Mouse (Mus musculus) NIH3T3 (cell line): ENCODE measurements around the gene Dlk1.

ENCODE experiments used
- DNase-seq: peaks from one replicate; pipeline ENCODE4 v3.0.0-alpha.2; 2012; ENCODE audit warnings: low read depth

Gene Dlk1

DNA sequence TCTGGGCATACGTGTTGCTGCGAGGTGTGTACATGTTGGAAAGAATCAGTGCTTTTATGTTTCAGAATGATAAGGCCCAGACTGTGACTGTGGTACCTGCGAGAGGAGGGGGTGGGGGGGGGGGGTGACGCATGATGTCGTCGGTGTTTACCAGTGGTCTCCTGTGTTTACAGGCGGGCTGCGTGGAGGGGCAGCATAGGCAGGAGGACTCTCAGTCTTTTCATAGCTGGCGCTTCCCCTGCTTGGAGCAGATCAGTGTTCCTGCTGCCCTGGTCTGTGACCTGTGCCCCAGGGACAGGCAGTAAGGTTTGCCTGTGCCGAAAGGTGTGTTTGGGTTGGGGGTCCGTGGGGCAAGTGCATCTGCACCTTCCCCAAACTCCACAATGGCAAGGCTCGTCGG lies at the start of gene Dlk1:
TSS of gene Dlk1 (plus strand) at position 232 of the 400 bp plus-strand sequence.
- no peak for DNase-seq

DNA sequence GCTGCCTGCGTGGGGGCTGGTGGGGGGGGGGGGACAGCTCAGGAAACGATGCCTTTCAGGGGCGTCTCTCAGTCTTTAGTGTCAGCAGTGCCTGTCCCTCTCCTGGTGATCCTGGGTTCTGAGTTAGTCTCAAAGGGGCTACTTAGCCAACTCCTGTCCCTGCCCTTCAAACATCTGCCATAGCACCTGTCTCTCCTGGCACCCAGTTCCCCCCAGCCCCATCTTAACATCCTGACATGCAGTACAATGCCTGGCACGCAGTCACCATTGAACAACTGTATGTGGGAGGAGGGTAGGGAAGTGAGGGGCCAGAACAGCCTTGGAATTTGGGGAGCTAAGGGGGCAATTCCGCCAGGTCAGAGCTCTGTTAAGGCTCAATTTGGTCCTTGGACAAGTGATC lies 49.7 kb upstream of the Dlk1 start:
- DNase-seq = no peak

DNA sequence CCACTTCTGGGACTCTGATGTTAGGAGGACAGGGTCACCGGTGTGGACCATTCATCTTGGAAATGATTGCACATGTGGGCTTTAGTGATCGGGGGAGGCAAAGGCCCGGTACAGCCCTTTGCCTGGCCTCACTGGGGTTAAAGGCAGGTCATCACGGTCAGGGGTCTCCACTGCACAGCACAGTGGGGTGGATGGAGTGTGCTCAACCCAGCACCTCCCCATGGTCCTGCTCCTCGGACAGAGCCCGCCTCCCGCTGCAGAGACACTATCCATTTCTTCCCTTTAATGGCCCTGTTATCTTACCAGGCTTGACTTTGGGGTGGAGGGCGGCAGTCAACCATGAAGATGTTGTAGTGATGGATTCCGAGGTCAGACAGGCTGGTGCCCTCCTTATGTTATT lies 48.9 kb upstream of the Dlk1 start:
- no peak for DNase-seq

DNA sequence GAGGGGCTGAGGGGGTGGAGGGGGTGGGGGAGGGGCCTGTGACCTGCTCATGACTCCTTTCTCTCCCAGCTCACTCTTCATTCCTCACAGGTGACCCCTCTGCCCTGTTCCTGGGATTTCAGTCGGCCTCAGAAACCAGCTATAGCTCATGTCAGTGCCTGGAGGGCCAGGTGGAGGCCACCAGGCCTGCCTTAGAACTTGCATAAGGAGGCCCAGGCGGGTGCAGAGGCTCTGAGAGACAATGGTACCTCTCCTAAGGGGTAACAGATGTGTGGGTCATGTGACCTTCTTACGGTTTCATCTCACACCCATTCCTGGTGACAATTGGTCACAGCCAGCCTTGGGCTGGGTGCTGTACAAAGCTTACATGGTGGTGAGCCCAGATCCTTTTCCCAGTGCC lies 46.6 kb upstream of the Dlk1 start:
- DNase-seq = no peak

DNA sequence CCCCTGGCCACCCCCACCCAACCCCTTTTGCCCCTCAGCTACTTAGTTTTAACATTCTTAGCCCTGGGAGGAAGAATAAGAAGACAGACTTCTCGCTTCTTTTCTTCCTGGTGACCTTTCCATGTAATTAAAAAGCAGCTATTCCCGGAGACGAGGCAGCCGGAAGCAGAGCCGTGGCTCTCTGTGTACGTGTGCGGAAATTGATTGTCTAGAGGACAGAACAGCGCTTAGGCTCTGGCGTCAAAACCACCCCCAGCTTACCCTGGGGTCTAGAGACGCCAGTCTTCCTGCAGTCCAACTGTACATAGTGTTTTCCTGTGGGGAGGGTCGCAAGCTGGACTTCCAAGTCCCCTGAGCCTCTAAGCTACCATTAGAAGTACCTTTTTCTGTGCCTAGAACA lies 41.9 kb upstream of the Dlk1 start:
- DNase-seq = no peak

DNA sequence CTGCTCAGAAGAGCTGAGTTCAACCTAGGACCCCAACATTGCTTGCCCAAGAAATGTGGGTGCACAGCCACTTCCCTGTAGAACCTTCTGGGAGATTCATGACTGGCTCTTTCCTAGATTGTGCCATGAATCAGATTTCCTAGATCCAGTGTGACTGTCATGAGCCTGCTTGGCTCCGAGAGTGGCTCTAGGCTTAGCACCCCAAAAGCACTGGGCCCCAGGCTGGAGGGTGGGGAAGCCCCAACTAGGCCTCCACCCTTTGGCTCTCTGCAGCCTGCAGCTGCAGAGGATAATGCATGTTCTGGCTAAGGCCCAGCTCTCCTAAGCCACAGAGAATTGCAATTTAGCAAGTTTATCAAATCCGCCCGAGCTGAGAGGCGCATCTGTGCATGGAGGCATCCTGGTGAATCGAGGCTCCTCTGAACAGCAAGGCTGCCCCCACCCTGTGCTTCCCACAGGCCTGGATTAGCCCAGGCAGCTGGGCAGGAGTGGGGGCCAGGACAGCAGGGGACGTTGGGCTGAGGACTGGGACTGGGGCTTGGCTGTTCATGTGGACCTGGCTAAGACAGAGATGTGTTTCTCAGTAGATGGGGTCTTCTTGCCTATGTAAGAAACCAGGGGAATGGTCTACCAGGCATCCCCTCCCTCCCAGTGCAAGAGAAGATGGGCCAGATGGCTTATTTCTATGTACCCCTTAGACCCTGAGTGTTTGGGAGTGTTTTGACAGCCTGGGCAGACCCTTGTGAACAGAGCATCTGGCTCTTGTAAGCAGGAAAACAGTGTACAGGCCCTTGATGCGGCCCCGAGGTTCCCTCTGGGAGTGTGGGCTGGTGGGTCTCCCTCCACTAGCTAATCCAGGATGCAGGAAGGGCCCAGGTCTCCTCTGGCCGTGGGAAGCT lies 41.2 kb upstream of the Dlk1 start:
- peak; percentile 58 for DNase-seq

DNA sequence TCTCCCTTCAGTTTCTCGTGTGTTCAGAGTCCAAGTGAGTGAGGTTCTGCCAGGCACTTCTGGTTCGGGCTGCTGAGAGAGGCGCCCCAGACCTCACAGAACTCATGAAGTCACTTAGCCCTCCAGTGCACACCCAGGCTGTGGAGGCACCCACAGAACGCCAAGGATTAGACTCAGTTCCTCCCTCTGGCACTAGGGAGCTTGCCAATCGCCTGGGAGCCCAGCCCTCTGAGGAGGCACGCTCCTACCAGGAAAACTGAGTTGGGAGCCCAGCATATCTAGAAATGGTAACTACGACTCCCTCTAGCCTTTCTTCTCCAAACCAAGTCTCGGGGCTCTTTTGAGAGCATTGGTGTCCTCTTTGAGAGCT lies 40.6 kb upstream of the Dlk1 start:
- DNase-seq = peak; percentile 57

DNA sequence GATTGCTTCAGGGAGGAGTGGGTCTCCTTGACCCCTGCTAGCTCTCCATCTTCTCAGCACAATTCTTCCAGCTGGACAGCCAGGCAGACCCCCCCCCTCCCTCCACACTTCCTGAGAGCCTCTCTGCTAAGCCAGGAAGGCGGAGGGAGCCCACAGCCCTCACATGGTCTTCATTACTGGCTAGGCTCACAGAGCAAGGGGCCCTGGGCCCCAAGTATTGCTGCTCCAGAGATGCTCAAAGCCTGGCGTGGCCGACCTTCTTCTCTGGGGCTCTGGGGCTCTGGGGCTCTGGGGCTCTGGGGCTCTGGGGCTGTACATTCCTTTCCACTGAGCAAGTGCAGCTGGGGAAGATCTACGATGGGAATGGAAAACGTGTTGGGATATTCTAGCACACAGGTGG lies 39.9 kb upstream of the Dlk1 start:
- DNase-seq = peak; percentile 84

DNA sequence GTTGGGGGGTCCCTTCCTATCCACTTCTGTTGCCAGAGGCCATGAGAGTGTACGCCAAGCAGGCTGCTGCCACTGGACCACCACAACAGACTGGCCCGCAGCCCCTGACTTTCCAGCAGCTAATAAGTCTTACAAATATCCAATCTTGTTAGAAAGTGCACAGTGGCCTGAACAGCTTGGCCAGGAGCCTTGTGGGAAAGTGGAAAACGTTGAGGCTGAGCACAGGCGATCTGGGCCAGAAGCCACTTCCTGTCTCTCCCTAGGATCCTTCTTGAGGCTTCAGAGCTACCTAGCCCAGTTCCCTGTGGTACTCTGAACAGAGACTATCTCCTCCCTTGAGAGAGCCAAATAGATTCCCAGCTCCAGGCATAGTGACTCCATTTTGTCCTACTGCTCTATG lies 39.3 kb upstream of the Dlk1 start:
- no peak for DNase-seq

DNA sequence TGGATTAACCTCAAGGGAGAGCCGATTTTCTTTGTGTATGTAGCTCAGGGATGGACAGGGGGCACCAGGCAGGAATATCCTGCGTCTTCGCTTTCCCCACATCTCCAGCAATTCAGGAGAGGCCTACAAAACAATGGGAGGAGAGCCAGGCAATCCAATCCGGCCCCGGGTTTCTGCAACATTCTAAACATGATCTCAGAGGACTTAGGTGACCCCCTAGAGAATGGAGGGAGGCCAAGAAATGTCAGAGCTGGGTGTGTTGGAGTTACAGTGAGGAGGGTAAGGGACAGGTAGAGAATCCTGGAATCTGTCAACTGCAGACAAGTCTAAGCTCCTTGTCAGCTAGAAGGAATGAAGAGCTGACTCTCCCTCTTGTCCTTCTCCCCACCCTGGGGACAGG lies 35.9 kb upstream of the Dlk1 start:
- peak; percentile 72 for DNase-seq

DNA sequence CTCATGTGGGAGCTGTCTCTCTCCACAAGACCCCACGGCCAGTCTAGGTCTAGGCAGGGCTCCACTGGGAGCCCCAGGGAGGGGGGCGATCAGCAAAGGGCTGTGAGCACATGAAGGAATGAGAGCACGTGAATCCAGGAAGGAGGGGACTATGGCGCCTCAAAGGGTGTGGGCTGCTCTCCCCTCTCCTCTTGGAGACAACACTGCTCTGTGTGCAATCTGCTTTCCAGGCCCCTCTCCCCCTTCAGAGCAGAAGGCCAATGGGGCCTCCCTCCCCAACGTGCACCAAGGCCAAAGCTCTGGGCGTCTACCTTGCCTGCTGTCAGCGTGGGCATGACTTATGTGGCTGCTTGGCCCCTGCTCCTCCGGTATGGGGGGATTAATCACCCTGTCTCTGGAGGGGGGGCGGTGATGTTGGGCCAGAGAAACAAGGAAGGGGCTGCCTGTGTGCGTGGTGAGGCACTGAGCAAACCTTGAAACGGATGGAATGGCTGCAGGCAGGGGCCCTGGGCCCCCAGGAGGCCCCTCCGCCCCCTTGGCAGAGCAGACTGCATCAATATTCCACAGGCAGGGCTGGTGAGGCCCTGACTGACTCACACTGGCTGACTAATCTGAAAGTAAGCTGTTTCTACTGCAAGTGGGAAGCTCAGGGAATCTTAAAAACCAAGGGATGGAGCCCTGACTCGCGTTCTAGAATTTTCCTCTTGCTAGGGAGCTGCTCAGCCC lies 35.0 kb upstream of the Dlk1 start:
- peak; percentile 98 for DNase-seq

DNA sequence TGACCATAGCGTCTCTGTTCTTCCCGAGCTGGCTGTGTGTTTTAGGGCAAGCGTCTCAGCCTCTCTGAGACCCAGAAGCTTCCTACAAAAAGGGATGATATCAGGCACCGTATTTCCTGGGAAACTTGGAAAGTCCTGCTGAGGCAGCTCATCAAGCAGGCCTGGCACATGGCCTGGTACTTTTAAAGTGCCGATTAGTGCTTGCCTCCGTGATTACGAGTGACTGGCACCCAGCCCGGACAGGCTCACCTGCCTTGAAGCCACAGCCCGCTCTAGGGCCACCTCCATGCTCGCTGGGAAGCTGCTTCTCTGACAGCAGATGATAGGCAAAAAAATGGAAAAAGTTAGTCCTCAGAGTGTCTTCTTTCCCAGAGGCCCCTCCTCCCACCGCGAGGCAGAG lies 32.6 kb upstream of the Dlk1 start:
- DNase-seq = peak; percentile 41

DNA sequence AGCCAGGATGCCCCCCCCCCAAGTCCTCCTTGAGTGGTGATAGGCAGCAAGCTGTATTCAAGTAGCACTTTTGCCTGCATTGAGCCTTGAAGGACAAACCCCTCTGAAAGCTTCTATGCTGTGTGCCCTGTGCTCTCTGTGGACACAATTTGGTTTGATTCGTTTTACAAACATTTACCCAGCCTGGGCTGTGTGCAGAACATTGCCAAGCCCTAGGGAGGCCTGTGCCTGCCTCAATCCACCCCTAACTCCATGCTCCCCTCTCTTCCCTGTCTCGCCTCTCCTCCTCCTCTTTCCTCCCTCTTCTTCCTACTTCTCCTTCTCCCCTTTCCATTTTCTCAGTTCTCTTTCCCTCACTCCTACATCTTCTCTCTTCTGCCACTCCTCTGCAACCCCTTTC lies 29.5 kb upstream of the Dlk1 start:
- peak; percentile 64 for DNase-seq

DNA sequence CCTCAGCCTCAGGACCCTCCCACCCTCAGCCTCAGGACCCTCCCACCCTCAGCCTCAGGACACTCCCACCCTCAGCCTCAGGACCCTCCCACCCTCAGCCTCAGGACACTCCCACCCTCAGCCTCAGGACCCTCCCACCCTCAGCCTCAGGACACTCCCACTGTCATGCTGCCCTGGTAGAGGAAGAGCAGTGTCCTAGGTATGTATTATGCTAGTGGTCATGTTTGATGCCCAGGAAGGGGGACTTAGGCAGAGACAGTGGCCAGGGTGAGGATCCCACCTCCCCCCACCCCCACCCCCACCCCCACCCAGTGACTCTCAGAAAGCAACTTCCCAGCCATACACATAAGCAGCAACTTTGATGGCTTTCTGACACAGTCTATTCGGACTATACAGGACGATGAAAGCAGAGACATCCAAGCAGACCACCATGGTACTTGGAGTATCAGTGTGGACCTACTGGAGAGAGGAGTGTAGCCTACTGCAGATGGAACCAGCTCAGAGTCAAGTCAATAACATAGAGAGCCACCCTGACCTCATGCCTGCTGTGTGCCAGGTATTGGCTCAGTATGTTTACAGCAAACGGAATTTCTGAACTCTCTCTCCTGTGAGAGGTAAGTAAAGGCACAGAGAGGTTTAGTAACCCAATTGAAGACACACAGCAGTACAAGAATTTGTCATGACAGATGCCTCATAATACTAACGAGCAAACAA lies 28.8 kb upstream of the Dlk1 start:
- peak; percentile 51 for DNase-seq

DNA sequence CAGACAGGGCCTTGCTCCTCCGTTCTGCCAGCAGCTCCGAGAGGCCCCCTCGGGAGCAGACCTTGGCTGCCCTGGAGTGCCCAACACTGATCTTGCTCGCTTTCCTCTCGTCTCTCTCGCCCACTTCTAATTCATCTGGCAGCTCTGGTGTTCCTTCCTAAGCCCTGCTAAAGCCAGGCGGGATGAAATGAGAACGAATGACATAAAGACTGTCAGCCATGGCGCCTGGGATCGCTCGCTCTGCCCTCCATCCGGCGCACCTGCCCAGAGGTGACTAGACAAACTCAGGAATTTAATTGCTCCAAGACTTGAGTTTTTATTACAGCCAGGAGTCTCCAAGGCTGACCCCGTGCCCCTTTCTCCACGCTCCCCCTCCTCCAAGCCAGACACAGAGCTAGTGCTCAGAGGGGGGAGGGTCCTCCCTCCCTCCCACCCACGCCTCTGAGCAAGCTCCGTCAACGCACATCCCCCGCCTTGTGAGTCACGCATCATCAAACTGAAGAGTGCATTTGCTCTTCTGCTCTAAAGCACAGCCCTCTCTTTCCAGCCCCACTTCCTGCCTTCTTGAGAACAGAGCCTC lies 27.8 kb upstream of the Dlk1 start:
- DNase-seq = peak; percentile 87

DNA sequence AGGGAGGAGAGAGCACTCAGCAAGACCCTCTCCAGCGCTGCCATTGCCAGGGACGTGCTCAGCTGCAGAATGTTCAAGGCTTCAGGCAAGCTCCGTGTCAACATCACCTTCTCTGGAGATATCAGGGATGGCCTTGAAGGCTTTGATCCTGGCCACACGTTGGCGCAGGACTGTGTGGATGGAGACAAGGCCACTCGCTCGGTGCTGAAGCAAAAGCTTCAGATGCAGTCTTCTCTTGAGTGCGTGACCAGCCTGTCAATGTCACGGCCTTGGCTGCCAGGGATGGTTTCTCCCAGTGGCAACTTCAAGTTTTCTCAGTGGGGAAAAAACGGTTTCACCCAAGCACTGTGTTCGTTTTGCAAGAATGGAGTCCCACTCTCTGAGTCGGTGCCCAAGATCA lies 26.6 kb upstream of the Dlk1 start:
- no peak for DNase-seq

DNA sequence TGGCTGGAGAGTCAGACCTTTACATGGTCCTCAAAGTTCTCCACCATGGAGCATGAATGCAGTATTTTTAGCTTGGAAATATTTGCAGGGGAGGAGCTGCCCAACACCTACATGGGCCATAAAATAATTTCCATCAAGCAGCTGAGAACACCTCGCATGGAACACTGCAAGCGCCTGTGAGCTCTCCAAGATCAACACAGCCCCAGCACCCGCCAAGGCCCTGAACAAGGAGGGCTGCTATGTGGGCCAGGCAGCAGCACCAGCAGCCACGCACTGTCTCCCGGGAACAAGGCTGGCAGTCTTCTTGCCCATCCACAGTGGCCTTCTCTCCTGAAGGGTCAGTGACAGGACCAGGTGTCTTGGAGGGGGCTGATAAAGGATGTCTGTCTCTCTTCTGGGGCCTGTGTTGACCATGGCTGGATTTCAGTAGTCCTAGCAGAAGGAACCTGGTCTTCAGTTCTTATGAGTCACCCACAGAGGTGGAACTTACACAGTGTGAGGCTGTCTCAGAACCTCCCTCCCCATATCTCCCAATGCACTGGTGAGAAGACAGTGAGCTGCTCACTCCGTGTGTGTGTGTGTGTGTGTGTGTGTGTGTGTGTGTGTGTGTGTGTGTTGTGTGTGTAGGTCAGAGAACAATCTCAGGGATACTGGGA lies 20.0 kb upstream of the Dlk1 start:
- DNase-seq = no peak

DNA sequence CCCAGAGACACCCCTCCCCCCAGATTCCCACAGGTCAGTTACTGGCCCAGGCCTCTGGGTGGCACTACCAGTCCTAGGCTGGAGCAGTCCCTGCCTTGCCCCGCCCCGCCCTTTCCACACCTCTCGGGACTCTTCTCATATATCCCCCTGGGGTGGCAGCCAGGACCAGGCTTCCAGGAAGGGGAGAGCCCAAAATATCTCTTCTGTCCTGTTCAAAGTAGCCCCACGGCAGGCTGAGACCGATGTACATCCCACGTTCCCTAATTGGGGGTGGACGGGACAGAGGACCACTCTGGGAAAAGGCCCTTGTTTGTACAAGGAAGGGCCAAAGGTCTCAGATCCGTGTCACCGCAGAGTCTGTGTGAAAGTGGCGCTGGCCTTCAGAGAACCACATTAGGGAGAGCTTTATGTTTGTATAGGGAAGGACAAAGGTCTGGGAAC lies 16.2 kb upstream of the Dlk1 start:
- peak; percentile 64 for DNase-seq

DNA sequence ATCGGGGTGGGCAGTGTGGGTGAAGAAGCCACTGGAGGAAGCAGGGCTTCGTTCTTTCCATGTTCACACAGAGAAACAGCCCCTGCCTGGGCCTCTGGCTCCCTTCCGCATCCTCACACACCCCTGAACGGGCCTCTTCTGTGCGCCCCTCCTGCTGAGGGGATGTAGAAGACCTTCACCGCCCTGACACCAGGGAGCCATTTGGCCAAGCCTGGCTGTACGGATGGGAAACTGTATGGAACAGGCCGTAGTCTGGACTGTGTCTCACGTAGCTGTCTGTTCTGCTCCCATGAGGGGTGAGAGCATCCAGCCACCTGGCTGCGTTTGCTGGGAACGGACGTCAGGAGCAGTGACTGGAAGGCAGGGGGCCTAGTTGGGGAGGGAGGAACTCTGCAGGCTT lies 15.8 kb upstream of the Dlk1 start:
- DNase-seq = no peak

DNA sequence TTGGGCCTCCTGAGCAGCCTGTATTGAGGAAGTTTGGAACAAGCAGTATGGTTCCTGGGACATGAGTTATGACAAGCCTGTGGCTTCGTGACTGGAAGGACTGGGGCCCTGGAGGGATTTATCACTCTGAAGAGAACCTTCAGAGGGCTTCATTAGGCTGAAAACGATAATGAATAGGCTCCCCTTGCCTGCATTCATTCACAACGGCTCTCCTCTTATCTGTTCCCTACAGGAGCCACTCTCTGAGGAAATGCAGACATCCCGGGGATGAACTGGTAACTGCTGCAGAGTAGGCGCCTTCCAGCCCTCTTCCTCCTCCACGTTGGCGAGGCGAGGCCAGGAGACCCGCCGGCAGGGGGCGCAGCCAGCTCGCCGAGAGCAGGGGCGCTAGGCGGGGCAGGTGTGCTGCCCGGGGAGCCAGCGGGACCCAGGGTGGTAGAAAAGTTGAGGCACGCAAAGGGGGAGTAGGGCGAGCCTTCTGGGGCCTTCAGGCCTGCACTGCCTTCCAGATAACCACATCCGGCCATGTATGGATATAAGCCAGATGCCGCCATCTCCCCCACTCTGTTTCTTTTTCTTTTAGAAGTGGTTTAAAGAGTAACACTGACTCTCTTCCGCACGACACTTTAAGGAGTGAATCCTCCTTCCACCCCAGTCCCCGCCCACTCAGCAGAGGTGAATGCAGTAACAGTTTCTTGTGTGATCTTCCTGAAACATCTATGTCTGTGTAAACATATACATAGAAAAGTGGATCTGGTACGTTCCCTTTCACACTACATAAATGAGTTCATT lies 14.9 kb upstream of the Dlk1 start:
- peak; percentile 86 for DNase-seq

DNA sequence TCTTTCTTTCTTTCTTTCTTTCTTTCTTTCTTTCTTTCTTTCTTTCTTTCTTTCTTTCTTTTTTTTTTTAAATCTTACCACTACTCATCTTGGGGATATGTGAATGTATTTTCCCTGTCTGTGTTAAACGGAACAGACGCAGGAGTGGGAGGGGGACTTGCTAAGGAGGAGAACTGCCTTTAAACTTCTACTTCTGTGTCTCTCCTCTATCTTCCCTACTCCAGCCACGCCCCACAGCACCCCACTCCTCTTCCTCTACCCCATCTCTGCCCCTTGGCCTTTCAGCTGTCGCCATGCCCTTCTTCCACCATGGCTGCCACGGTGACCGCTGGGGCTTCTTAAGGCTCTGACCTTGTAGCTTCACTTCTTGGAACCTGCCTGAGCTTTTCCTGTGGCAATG lies 14.2 kb upstream of the Dlk1 start:
- DNase-seq = no peak
